Mouse (Mus musculus): Measurements from ENCODE around the gene Guca1a. TPM values are rescaled to one million over a fixed set of nuclear protein-coding genes. Genes with fewer than 3 reads are reported as not detected.

Gene Guca1a
- total and polyA plus RNA-seq, 3 experiments: 2.1 to 5.2 (median 3.2) TPM

DNA sequence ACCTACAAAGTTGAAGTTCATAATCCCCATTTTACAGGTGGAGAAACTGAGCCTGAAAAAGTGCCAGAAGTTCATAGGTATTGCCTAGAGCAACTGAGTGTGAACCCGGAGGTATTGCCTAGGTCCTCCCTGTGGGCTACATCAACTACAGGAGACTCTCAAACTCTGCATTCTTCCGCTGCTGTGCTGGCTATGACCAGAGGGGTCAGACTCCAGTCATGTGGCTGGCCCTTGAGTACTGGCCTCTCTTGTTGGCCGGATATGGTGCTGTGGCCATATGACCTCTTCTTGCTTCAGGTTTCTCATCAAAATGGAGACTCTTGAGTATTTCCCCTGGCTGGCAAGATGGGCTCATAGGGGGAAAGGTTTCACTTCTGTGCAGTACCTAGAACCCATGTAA, 41.9 kb upstream of the Guca1a start:
- in situ Hi-C loops (cut with MboI; ENCODE audit: low pct_ligation_motif_present, low pct_unique_long_range_greater_than_20kb, low sequenced_read_pairs) (no loop called here), dilution Hi-C loops (cut with MboI; ENCODE audit: extremely low pct_ligation_motif_present, extremely low pct_unique_long_range_greater_than_20kb, low sequenced_read_pairs) (no loop called here)
- Histone ChIP-seq H3K79me2 (replicated peaks; ENCODE audit: control insufficient read depth, extremely low read depth, insufficient read depth, poor library complexity, severe bottlenecking) (no peaks in the 10 kb centered on the region), H3K4me2 (ENCODE audit: insufficient read depth, low read depth, poor library complexity, severe bottlenecking) (no peak overlapping the region), H3K27me3 (replicated peaks) (no peaks in the 10 kb centered on the region), H3K27ac (ENCODE audit: insufficient read depth, low read depth) (no peak overlapping the region), H3K9ac (ENCODE audit: insufficient read depth, low read depth) (no peak overlapping the region), H3K4me1 (ENCODE audit: control insufficient read depth in 1 of 2, insufficient read depth in 2 of 2) (peaks cover 4 to 45% of the 10 kb centered on the region in 2 experiments), H3K36me3 (replicated peaks in 1 of 2; ENCODE audit: control insufficient read depth in 1 of 2, insufficient read depth in 1 of 2, low read length in 1 of 2) (no peaks in the 10 kb centered on the region), H3K4me3 (replicated peaks in 1 of 3; ENCODE audit: low read depth in 2 of 3, low read length in 2 of 3, poor library complexity in 1 of 3) (no peak overlapping the region), H3K9me3 (replicated peaks; ENCODE audit: low read length) (peaks cover under 1% of the 10 kb centered on the region)
- DNase-seq (ENCODE audit: extremely low read depth): no peak
- TF ChIP-seq NELFE (IDR thresholded peaks at IDR 0.05; ENCODE audit: low read depth, low read length): no peak
- TF ChIP-seq MEF2A (IDR thresholded peaks at IDR 0.05; ENCODE audit: borderline replicate concordance, low read depth, low read length): no peak
- no peak for TF ChIP-seq UBTF (IDR thresholded peaks at IDR 0.05; ENCODE audit: low read depth, low read length)
- no peak for TF ChIP-seq ELF1 (IDR thresholded peaks at IDR 0.05; ENCODE audit: low read depth, low read length)
- TF ChIP-seq SMC3 (IDR thresholded peaks at IDR 0.05; ENCODE audit: low read depth, low read length): no peak
- no peak for TF ChIP-seq PAX5 (IDR thresholded peaks at IDR 0.05; ENCODE audit: low read length)
- TF ChIP-seq ETS1 (conservative IDR thresholded peaks at IDR 0.05; ENCODE audit: low read depth, low read length): no peak
- no peak for TF ChIP-seq NRF1 (IDR thresholded peaks at IDR 0.05; ENCODE audit: low read depth, low read length)
- no peak for TF ChIP-seq MAX (IDR thresholded peaks at IDR 0.05; ENCODE audit: low read length)
- no peak for TF ChIP-seq MXI1 (IDR thresholded peaks at IDR 0.05; ENCODE audit: low read depth, low read length)
- no peak for TF ChIP-seq CHD2 (IDR thresholded peaks at IDR 0.05; ENCODE audit: low read length)
- TF ChIP-seq MAZ (IDR thresholded peaks at IDR 0.05; ENCODE audit: low read depth, low read length): no peak
- no peak for TF ChIP-seq ZKSCAN1 (IDR thresholded peaks at IDR 0.05; ENCODE audit: borderline replicate concordance, low read depth, low read length)
- no peak for TF ChIP-seq RCOR1 (conservative IDR thresholded peaks at IDR 0.05; ENCODE audit: low read depth, low read length)
- TF ChIP-seq JUN (IDR thresholded peaks at IDR 0.05; ENCODE audit: insufficient read depth, low read depth, low read length): no peak
- no peak for TF ChIP-seq POLR2AphosphoS2 (IDR thresholded peaks at IDR 0.05; ENCODE audit: low read depth, low read length)
- no peak for TF ChIP-seq HCFC1 (IDR thresholded peaks at IDR 0.05; ENCODE audit: low read depth, low read length)
- no peak for TF ChIP-seq ZNF384 (IDR thresholded peaks at IDR 0.05; ENCODE audit: low read depth, low read length)

GRCm38 (mm10) chr17:47441296-47442051, 41.1 kb upstream of the Guca1a start:
- dilution Hi-C loops (cut with MboI; ENCODE audit: extremely low pct_ligation_motif_present, extremely low pct_unique_long_range_greater_than_20kb, low sequenced_read_pairs) (no loop called here), in situ Hi-C loops (cut with MboI; ENCODE audit: low pct_ligation_motif_present, low pct_unique_long_range_greater_than_20kb, low sequenced_read_pairs) (no loop called here)
- H3K9me3 ChIP-seq (replicated peaks; ENCODE audit: low read length): peaks cover 8% of the 10 kb centered on the region
- no peaks in the 10 kb centered on the region for H3K36me3 ChIP-seq (replicated peaks in 1 of 2; ENCODE audit: control insufficient read depth in 1 of 2, insufficient read depth in 1 of 2, low read length in 1 of 2)
- H3K4me3 ChIP-seq (replicated peaks in 1 of 3; ENCODE audit: low read depth in 2 of 3, low read length in 2 of 3, poor library complexity in 1 of 3): no peak overlapping the region
- no peak for TF ChIP-seq EP300 (IDR thresholded peaks at IDR 0.05; ENCODE audit: low read length)
- TF ChIP-seq TBP (conservative IDR thresholded peaks at IDR 0.05; ENCODE audit: low read depth, low read length): no peak
- TF ChIP-seq MYC (IDR thresholded peaks at IDR 0.05; ENCODE audit: low read depth, low read length): no peak
- no peak for TF ChIP-seq E2F4 (IDR thresholded peaks at IDR 0.05; ENCODE audit: insufficient replicate concordance, low read depth, low read length)
- TF ChIP-seq ZMIZ1 (IDR thresholded peaks at IDR 0.05; ENCODE audit: low read depth, low read length): no peak
- TF ChIP-seq ETS1 (conservative IDR thresholded peaks at IDR 0.05; ENCODE audit: low read depth, low read length): no peak
- no peak for TF ChIP-seq USF1 (IDR thresholded peaks at IDR 0.05; ENCODE audit: low read depth, low read length)
- TF ChIP-seq CHD1 (IDR thresholded peaks at IDR 0.05; ENCODE audit: low read depth, low read length): no peak
- H3K27me3 ChIP-seq (replicated peaks): no peaks in the 10 kb centered on the region
- no peak for DNase-seq (ENCODE audit: extremely low read depth)
- no peak overlapping the region for H3K4me2 ChIP-seq (ENCODE audit: insufficient read depth, low read depth, poor library complexity, severe bottlenecking)
- H3K4me1 ChIP-seq (ENCODE audit: control insufficient read depth in 1 of 2, insufficient read depth in 2 of 2): peaks cover 4 to 45% of the 10 kb centered on the region in 2 experiments
- no peak overlapping the region for H3K27ac ChIP-seq (ENCODE audit: insufficient read depth, low read depth)
- no peak overlapping the region for H3K9ac ChIP-seq (ENCODE audit: insufficient read depth, low read depth)
- H3K79me2 ChIP-seq (replicated peaks; ENCODE audit: control insufficient read depth, extremely low read depth, insufficient read depth, poor library complexity, severe bottlenecking): no peaks in the 10 kb centered on the region
